Mouse (Mus musculus) stomach, postnatal 0 days (tissue): ENCODE measurements at regions not wholly inside any gene's neighbourhood (a gene's known extent, or its start where the extent isn't known, plus 50 kb on each side); places are given as distances from the start of the nearest gene placed in this dataset.

Experiments
- ATAC-seq: fragments of 200-750 bp; cut with Nextera tagmentation; 2 replicates; pipeline ENCODE4 v1.8.0; 2017; ENCODE audit not compliant: low FRiP score, low TSS enrichment
- DNase-seq: peaks from one replicate; pipeline ENCODE4 v3.0.0-alpha.2; 2016; ENCODE audit warnings: low spot score
- H3K27ac ChIP-seq: fragments of 300-500 bp; sonication (generic); replicated peaks from 2 replicates; pipeline ENCODE4 v1.5.1; 2014; ENCODE audit warnings: mild to moderate bottlenecking, control low read depth
- H3K27me3 ChIP-seq: fragments of 300-500 bp; sonication (generic); 2 replicates; pipeline ENCODE4 v1.6.1; 2014; ENCODE audit warnings: low read length; ENCODE audit not compliant: control insufficient read depth, insufficient read depth
- H3K36me3 ChIP-seq: fragments of 300-500 bp; sonication (generic); 2 replicates; pipeline ENCODE4 v1.6.1; 2014; ENCODE audit warnings: low read length, mixed read lengths; ENCODE audit not compliant: control insufficient read depth, insufficient read depth
- H3K4me1 ChIP-seq: fragments of 300-500 bp; sonication (generic); replicated peaks from 2 replicates; pipeline ENCODE4 v1.6.1; 2014; ENCODE audit warnings: antibody characterized with exemption; ENCODE audit not compliant: control insufficient read depth, insufficient read depth
- H3K4me2 ChIP-seq: fragments of 300-500 bp; sonication (generic); replicated peaks from 2 replicates; pipeline ENCODE4 v1.6.1; 2014; ENCODE audit warnings: low read depth, mild to moderate bottlenecking, control low read depth, moderate library complexity
- H3K4me3 ChIP-seq: fragments of 300-500 bp; sonication (generic); 2 replicates; pipeline ENCODE4 v1.5.1; 2014; ENCODE audit warnings: low read depth, low read length, control low read depth
- H3K9ac ChIP-seq: fragments of 300-500 bp; sonication (generic); 2 replicates; pipeline ENCODE4 v1.6.1; 2014; ENCODE audit warnings: mild to moderate bottlenecking, low read length, control low read depth, mixed read lengths
- H3K9me3 ChIP-seq: fragments of 300-500 bp; sonication (generic); 2 replicates; pipeline ENCODE4 v1.6.1; 2016; ENCODE audit warnings: low read length; ENCODE audit not compliant: control insufficient read depth
- CTCF ChIP-seq: IDR thresholded peaks from 2 replicates; pipeline ENCODE4 v1.5.1; 2016; ENCODE audit warnings: antibody characterized with exemption, low read depth, mild to moderate bottlenecking, moderate library complexity
- EP300 ChIP-seq: optimal IDR thresholded peaks from 2 replicates; pipeline ENCODE3; 2016; ENCODE audit warnings: antibody characterized with exemption
- WGBS: fragments of 180-500 bp; shearing (Covaris S2); extraction: QIAGEN DNeasy Blood & Tissue Kit; methylation state at CpG from one replicate; pipeline ENCODE4 v1.1.7; 2014; 5-methylcytosine and 5-hydroxymethylcytosine counted together

- 0% methylated on average over 1 of the region's 1 CpGs for WGBS
- ATAC-seq: no peak
- Histone ChIP-seq H3K4me1 (no peaks in the 10 kb centered on the region), H3K27me3 (no peaks in the 10 kb centered on the region), H3K4me2 (no peak overlapping the region), H3K27ac (no peak overlapping the region), H3K9me3 (no peaks in the 10 kb centered on the region), H3K9ac (no peak overlapping the region), H3K4me3 (no peak overlapping the region), H3K36me3 (no peaks in the 10 kb centered on the region)
- TF ChIP-seq CTCF: no peak
- TF ChIP-seq EP300: no peak
- no peak for DNase-seq
Measured at GRCm38 (mm10) chr6:49606028-49606427, 210.6 kb downstream of the Stk31 start.

GRCm38 (mm10) chr6:49606626-49607158, 211.3 kb downstream of the Stk31 start:
- no peak overlapping the region for H3K4me2 ChIP-seq
- no peaks in the 10 kb centered on the region for H3K27me3 ChIP-seq
- 46% methylated on average over 9 of the region's 9 CpGs for WGBS
- H3K36me3 ChIP-seq: no peaks in the 10 kb centered on the region
- H3K9me3 ChIP-seq: no peaks in the 10 kb centered on the region
- DNase-seq: no peak
- no peaks in the 10 kb centered on the region for H3K4me1 ChIP-seq
- ATAC-seq: no peak
- no peak overlapping the region for H3K9ac ChIP-seq
- H3K27ac ChIP-seq: no peak overlapping the region
- H3K4me3 ChIP-seq: no peak overlapping the region
- TF ChIP-seq CTCF: no peak
- no peak for TF ChIP-seq EP300

GRCm38 (mm10) chr6:49624080-49624479, 198.4 kb upstream of the Npy start:
- ATAC-seq (no peak), DNase-seq (no peak)
- Histone ChIP-seq H3K9me3 (no peaks in the 10 kb centered on the region), H3K27ac (no peak overlapping the region), H3K9ac (no peak overlapping the region), H3K36me3 (no peaks in the 10 kb centered on the region), H3K4me2 (no peak overlapping the region), H3K4me3 (no peak overlapping the region), H3K4me1 (no peaks in the 10 kb centered on the region), H3K27me3 (no peaks in the 10 kb centered on the region)
- TF ChIP-seq EP300 (no peak), CTCF (no peak)
- 86% methylated on average over 2 of the region's 2 CpGs for WGBS

- H3K27me3 ChIP-seq: no peaks in the 10 kb centered on the region
- no peak overlapping the region for H3K9ac ChIP-seq
- ATAC-seq: no peak
- no peak overlapping the region for H3K27ac ChIP-seq
- TF ChIP-seq EP300 (no peak), CTCF (no peak)
- no peak overlapping the region for H3K4me2 ChIP-seq
- H3K4me1 ChIP-seq: no peaks in the 10 kb centered on the region
- H3K4me3 ChIP-seq: no peak overlapping the region
- H3K9me3 ChIP-seq: no peaks in the 10 kb centered on the region
- DNase-seq: no peak
- WGBS: 56% methylated on average over 5 of the region's 5 CpGs
- H3K36me3 ChIP-seq: no peaks in the 10 kb centered on the region
Measured at GRCm38 (mm10) chr6:49624564-49624963, 197.9 kb upstream of the Npy start.

GRCm38 (mm10) chr6:49633470-49634095, 188.9 kb upstream of the Npy start:
- Histone ChIP-seq H3K27me3 (no peaks in the 10 kb centered on the region), H3K9me3 (no peaks in the 10 kb centered on the region), H3K4me2 (no peak overlapping the region), H3K4me1 (no peaks in the 10 kb centered on the region), H3K4me3 (no peak overlapping the region), H3K9ac (no peak overlapping the region), H3K27ac (no peak overlapping the region), H3K36me3 (no peaks in the 10 kb centered on the region)
- WGBS: 29% methylated on average over 5 of the region's 5 CpGs
- TF ChIP-seq EP300 (no peak), CTCF (no peak)
- no peak for ATAC-seq
- DNase-seq: no peak

- DNase-seq: no peak
- Histone ChIP-seq H3K4me2 (no peak overlapping the region), H3K9ac (no peak overlapping the region), H3K27ac (no peak overlapping the region), H3K9me3 (no peaks in the 10 kb centered on the region), H3K4me3 (no peak overlapping the region), H3K27me3 (no peaks in the 10 kb centered on the region), H3K4me1 (no peaks in the 10 kb centered on the region), H3K36me3 (no peaks in the 10 kb centered on the region)
- no peak for ATAC-seq
- TF ChIP-seq EP300: no peak
- TF ChIP-seq CTCF: no peak
- WGBS: 79% methylated on average over 2 of the region's 2 CpGs
Measured at GRCm38 (mm10) chr6:49637654-49638053, 184.9 kb upstream of the Npy start.
